Mouse (Mus musculus): Measurements from ENCODE around the gene Fam198a.

Fam198a gene

DNA sequence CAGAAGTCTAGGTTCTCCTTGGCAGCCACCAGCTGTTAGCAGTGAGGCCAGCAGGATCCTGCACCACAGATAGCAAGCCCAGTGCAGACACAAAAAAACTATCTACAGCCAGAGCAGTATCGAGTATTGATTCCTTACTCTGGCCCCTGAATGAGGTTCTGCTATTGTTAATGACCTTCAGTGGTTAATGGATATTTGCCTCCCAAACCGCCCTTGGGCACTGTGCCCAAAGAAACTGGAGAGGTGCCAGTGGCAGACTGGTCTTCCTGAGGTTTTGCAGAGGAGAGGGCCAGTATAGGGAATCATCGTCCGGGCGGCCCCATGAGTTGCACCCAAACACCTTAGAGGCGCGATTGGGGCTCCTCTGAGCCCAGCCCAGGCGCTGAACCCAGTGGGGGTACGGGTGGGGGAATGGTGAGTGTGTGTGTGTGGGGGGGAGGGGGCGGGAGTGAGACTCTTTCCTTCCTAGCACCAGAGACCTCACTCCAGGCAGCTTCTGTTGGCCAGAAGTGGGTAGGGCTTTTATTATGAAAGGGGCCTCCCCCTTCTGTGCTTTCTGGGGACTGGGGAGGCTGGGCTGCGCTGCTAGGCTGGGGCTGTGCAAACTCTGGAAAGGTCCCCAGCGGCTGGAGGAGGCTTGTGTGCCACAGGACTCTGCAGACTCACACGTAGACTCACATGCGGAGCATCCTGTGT lies at the start of gene Fam198a:
Gene Fam198a (plus strand): TSS at position 571 of the 696 bp plus-strand sequence.
- DNase-seq (ENCODE audit: inconsistent age in 2 of 2, low spot score in 1 of 2): peak; percentile 88 to 96

DNA sequence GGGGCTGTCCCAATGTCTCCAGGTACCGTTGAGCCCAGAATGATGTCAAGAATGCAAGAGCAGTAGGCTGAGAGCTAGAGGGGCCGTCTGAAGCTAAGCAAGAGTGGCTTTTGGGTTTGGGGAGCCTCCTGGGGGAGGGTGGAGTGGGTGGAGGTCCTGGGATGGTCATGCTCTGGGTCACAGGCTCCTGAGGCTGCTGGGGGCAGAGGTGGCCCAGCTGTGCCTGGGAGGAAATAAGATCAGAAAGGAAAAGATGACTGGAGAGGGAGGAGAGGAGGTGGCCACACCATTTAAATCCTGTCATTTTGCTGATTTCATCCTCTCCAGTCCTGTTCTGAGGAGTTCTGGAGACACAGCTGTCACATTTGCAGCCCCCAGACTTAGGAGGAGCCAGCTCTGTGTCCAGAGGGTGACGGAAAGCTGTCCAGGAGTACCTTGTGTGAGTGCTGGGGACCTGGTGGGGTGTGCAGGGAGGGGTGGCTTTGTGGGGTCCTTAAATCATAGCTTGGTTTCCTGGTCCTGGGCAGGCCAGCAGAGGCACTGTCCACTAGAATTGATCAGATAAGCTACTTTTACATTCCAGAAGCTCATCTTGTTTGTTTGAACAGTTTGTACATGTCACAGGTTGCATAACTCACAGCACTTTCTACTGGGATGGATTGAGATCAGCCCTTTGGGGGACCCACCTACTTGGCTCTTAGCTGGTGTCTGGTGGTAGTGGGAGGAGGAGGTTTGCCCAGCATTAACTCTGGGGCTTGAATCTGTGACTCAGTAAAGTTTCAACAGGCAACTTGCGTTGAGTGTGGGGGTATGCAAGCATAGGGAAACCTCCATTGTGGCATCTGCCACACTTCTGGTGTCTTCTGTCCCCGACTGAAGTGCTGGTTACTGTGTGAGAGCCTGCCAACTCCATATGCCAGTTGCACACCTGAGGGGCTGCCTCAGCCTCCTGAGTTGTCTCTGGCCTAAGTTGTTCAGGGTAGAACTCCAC lies 48.8 kb upstream of the Fam198a start:
- peak in 1 of 2 experiments; percentile 8 for DNase-seq (ENCODE audit: inconsistent age in 2 of 2, low spot score in 1 of 2)

- DNase-seq (ENCODE audit: inconsistent age in 2 of 2, low spot score in 1 of 2): peak; percentile 67 to 86
Measured at GRCm38 (mm10) chr9:121903476-121904305, 47.1 kb upstream of the Fam198a start.

DNA sequence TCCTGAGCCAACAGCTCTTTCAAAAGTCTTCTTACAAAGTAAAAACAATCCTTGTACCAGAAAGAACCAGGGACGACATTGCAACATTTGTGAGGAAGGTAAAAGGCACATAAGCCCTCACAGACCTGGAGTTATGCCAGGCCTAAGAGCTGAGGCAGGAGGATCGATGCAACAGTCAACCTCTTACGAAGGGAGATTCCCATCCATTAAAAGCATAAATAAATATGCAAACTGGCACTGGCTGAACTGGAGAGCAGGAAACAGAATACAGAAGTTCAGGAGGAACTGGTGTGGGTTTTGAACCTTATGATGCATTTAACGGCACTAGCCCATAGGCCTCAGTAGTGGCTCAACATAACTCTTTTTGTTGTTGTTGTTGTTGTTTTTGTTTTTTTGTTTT lies 46.5 kb upstream of the Fam198a start:
- DNase-seq (ENCODE audit: inconsistent age in 2 of 2, low spot score in 1 of 2): no peak

GRCm38 (mm10) chr9:121904946-121905345 lies 45.8 kb upstream of the Fam198a start:
- no peak for DNase-seq (ENCODE audit: inconsistent age in 2 of 2, low spot score in 1 of 2)

GRCm38 (mm10) chr9:121905556-121906185 lies 45.1 kb upstream of the Fam198a start:
- peak; percentile 19 to 63 for DNase-seq (ENCODE audit: inconsistent age in 2 of 2, low spot score in 1 of 2)

DNA sequence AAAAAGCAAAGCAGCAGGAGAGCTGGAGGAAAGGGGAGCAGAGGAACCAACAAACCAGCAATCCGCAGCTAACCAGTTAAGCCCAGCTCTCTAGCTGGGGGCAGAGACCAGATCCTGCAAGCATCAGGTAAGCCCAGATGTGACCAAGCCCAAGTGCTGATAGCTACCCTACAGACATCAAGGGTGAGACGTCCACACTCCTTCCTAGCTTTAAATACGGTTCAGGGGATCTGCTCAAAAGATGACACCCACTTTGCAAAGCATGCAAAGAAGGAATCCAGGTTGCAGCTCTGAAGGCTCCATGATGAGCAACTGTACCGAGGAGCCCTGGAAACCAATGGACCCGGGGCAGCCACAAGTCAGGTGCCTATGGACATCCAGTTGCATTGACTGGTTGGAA lies 44.3 kb upstream of the Fam198a start:
- peak in 1 of 2 experiments; percentile 3 for DNase-seq (ENCODE audit: inconsistent age in 2 of 2, low spot score in 1 of 2)

GRCm38 (mm10) chr9:121907356-121908070 lies 43.3 kb upstream of the Fam198a start:
- DNase-seq (ENCODE audit: inconsistent age in 2 of 2, low spot score in 1 of 2): peak in 1 of 2 experiments; percentile 3

- peak in 1 of 2 experiments; percentile 4 for DNase-seq (ENCODE audit: inconsistent age in 2 of 2, low spot score in 1 of 2)
Measured at GRCm38 (mm10) chr9:121908321-121908720, 42.5 kb upstream of the Fam198a start.

- DNase-seq (ENCODE audit: inconsistent age in 2 of 2, low spot score in 1 of 2): no peak
Measured at GRCm38 (mm10) chr9:121909635-121910034, 41.2 kb upstream of the Fam198a start.

DNA sequence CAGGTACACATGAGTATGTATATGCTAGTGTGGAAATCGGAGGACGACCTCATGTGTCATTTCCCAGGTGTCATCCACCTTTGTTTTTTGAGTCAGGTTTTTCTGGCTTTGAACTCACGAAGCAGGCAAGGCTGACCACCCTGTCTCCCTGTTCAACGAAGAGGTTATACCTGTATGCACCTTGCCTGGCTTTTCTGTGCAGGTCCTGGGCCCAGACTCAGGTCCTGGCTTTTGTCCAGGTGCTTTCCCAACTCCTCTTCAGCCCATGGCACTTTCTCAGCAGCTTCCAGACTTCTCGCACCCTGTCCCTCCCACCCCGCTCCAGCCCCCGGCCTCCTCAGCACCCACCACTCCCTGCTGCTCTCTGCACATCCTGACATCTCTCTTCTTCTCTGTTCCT lies 39.6 kb upstream of the Fam198a start:
- DNase-seq (ENCODE audit: inconsistent age in 2 of 2, low spot score in 1 of 2): no peak

- DNase-seq (ENCODE audit: inconsistent age in 2 of 2, low spot score in 1 of 2): no peak
Measured at GRCm38 (mm10) chr9:121912786-121913185, 38.0 kb upstream of the Fam198a start.

DNA sequence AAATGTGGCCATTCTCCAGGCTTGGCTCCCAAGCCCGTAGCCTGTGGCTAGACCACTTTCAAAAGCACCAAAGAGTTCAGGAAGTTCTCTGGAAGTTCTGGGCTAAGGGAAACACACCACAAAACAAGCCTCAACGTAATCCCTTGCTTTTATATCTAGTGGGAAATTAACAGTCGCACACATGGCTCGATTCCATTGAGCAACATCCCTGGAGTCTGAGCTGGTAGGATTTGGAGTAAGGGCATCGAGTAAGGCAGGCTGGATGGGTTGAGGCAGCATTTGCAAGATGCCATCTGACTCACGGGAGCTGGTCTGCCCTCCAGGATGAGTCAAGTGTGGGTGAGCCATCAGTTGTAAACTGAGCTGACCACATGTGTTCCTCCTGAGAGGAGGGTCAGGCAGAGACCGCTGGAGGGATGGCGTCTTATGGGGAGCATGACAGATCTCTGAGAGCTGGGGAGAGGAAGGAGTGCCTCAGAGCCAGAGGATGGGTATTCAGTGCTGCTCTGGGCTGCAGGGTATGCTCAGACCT lies 36.5 kb upstream of the Fam198a start:
- peak; percentile 78 to 83 for DNase-seq (ENCODE audit: inconsistent age in 2 of 2, low spot score in 1 of 2)

DNA sequence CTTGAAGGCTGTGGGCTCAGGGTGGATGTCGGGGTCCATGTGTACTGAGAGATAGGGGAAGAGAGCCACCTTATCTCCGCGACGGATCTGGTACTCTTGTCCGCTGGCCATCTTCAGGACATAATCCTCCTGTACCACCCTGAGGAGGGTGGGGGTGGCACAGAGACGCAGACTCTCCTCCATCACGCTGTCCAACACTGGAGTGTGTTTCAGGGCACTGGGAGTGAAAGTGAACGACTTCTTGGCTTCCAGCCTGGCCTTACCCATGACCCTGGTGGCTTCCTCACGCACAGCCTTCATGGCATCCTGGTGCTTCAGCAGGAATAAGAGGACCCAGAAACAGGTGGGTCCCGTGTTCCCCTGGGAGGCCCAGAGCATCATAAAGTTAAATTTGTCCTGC lies 35.7 kb upstream of the Fam198a start:
- peak in 1 of 2 experiments; percentile 63 for DNase-seq (ENCODE audit: inconsistent age in 2 of 2, low spot score in 1 of 2)

- DNase-seq (ENCODE audit: inconsistent age in 2 of 2, low spot score in 1 of 2): peak; percentile 79 to 89
Measured at GRCm38 (mm10) chr9:121916102-121916501, 34.7 kb upstream of the Fam198a start, which contains the start of gene Cyp8b1. Gene Cyp8b1, minus strand, starts transcription at chr9:121916305.

- DNase-seq (ENCODE audit: inconsistent age in 2 of 2, low spot score in 1 of 2): peak; percentile 61 to 85
Measured at GRCm38 (mm10) chr9:121919027-121919501, 31.7 kb upstream of the Fam198a start.

DNA sequence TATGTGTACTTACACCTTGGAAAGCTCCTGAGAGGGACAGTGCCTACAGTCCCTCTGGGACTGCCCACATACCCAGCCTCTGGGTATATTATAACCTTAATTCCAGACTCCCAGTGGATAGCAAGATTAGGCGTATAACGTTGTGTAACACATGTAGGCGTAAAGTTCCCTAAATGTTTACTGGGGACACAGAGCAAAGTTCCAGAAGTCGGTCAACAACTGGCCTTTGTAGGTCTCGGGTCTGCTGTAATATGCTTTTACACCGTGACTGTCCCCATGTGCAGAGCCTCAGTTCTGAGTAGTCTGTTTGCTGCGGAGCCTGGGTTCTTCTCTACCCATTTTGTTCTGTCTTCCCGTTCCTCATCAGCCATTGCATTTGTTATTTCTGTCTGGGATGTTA lies 27.3 kb upstream of the Fam198a start:
- DNase-seq (ENCODE audit: inconsistent age in 2 of 2, low spot score in 1 of 2): peak in 1 of 2 experiments; percentile 12

- peak; percentile 13 to 39 for DNase-seq (ENCODE audit: inconsistent age in 2 of 2, low spot score in 1 of 2)
Measured at GRCm38 (mm10) chr9:121923906-121924305, 26.9 kb upstream of the Fam198a start.

GRCm38 (mm10) chr9:121924901-121925560 lies 25.8 kb upstream of the Fam198a start:
- peak; percentile 54 to 77 for DNase-seq (ENCODE audit: inconsistent age in 2 of 2, low spot score in 1 of 2)
